Mouse (Mus musculus): ENCODE results near the gene Mau2. TPM values are rescaled to one million over a fixed set of nuclear protein-coding genes. Genes with fewer than 3 reads are reported as not detected.

Mau2 gene
- polyA plus RNA-seq, 1 experiment from 2014 or later, result 65.6 TPM

DNA sequence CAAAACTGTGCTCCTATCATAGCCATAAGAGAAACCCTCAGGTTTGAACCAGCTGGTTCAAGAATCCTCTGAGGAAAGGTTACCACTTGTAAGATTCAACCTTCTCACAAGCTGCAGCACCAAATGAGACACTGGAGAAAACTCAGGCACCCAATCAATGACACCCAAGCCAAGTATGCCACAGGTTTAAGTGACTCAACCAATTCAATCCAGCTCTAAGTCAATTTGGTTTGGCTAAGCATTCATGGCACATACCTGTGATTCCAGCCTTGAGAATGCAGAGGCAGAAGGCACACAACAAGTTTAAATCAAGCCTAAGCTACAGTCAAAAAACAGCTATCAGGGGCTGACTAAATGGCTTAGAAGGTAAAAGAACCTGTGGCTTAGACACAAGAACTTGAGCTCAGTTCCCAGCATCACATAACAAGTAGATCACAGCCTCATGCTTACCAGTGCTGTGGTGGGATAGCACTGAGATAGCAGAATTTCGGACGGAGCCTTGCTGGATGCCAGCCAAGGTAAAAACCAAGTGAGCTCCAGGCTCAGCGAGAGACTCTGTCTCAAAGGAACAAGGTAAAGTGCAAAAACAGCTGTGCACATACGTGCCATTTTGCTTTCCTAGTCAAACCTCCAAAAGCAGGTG lies 75.1 kb downstream of the Mau2 start:
- no peaks in the 10 kb centered on the region for H3K9me3 ChIP-seq (replicated peaks)
- no peaks in the 10 kb centered on the region for H3K36me3 ChIP-seq
- no peak overlapping the region for H3K4me2 ChIP-seq
- no peaks in the 10 kb centered on the region for H3K27me3 ChIP-seq (replicated peaks)
- H3K27ac ChIP-seq (replicated peaks), result no peak overlapping the region
- H3K9ac ChIP-seq (replicated peaks), result no peak overlapping the region
- peaks cover 15% of the 10 kb centered on the region for H3K4me1 ChIP-seq
- 79% methylated on average over 4 of the region's 4 CpGs for WGBS
- no peak for ATAC-seq (ENCODE audit: low FRiP score)
- H3K4me3 ChIP-seq (replicated peaks), result no peak overlapping the region

Other genes starting within 250 kb of the Mau2 start
- 30.6 and 31.5 TPM in 2 replicates for gene Gmip, start 234.1 kb downstream of the Mau2 start, polyA plus RNA-seq (2015; fragmentation: Nextera tagmentation; extraction: Ambion mirVana)
- gene Lpar2, start 220.3 kb downstream of the Mau2 start, polyA plus RNA-seq (2015; fragmentation: Nextera tagmentation; extraction: Ambion mirVana), result 0.63 TPM in 2 replicates
- 52.6 and 61.2 TPM in 2 replicates for gene Pbx4, start 210.2 kb downstream of the Mau2 start, polyA plus RNA-seq (2015; fragmentation: Nextera tagmentation; extraction: Ambion mirVana)
- gene Cilp2, start 155.0 kb downstream of the Mau2 start, polyA plus RNA-seq (2015; fragmentation: Nextera tagmentation; extraction: Ambion mirVana), result 5.3 and 6.0 TPM in 2 replicates
- 4.3 TPM in 2 replicates for gene Tssk6, start 140.6 kb downstream of the Mau2 start, polyA plus RNA-seq (2015; fragmentation: Nextera tagmentation; extraction: Ambion mirVana)
- 190 and 209 TPM in 2 replicates for gene Ndufa13, start 140.2 kb downstream of the Mau2 start, polyA plus RNA-seq (2015; fragmentation: Nextera tagmentation; extraction: Ambion mirVana)
- gene Yjefn3, start 140.0 kb downstream of the Mau2 start, polyA plus RNA-seq (2015; fragmentation: Nextera tagmentation; extraction: Ambion mirVana), result 11.8 and 15.6 TPM in 2 replicates
- 24.8 and 24.9 TPM in 2 replicates for gene Gatad2a, start 46.4 kb downstream of the Mau2 start, polyA plus RNA-seq (2015; fragmentation: Nextera tagmentation; extraction: Ambion mirVana)
- gene Sugp1, start 79 bp upstream of the Mau2 start, polyA plus RNA-seq (2015; fragmentation: Nextera tagmentation; extraction: Ambion mirVana), result 57.2 and 57.5 TPM in 2 replicates
- 1.4 and 2.0 TPM in 2 replicates for gene Tm6sf2, start 30.2 kb upstream of the Mau2 start, polyA plus RNA-seq (2015; fragmentation: Nextera tagmentation; extraction: Ambion mirVana)
- gene Hapln4, start 40.7 kb upstream of the Mau2 start, polyA plus RNA-seq (2015; fragmentation: Nextera tagmentation; extraction: Ambion mirVana), result 1.5 and 1.6 TPM in 2 replicates
- 160 and 169 TPM in 2 replicates for gene Ncan, start 78.1 kb upstream of the Mau2 start, polyA plus RNA-seq (2015; fragmentation: Nextera tagmentation; extraction: Ambion mirVana)
- 47.2 and 49.0 TPM in 2 replicates for gene Nr2c2ap, start 88.6 kb upstream of the Mau2 start, polyA plus RNA-seq (2015; fragmentation: Nextera tagmentation; extraction: Ambion mirVana)
- gene Rfxank, start 96.4 kb upstream of the Mau2 start, polyA plus RNA-seq (2015; fragmentation: Nextera tagmentation; extraction: Ambion mirVana), result 12.3 and 14.6 TPM in 2 replicates
- 60.8 and 62.6 TPM in 2 replicates for gene Borcs8, start 96.8 kb upstream of the Mau2 start, polyA plus RNA-seq (2015; fragmentation: Nextera tagmentation; extraction: Ambion mirVana)
- gene Mef2b, start 97.0 kb upstream of the Mau2 start, polyA plus RNA-seq (2015; fragmentation: Nextera tagmentation; extraction: Ambion mirVana), result 1.4 and 1.5 TPM in 2 replicates
- 51.1 and 54.0 TPM in 2 replicates for gene Tmem161a, start 129.6 kb upstream of the Mau2 start, polyA plus RNA-seq (2015; fragmentation: Nextera tagmentation; extraction: Ambion mirVana)
- gene Slc25a42, start 169.6 kb upstream of the Mau2 start, polyA plus RNA-seq (2015; fragmentation: Nextera tagmentation; extraction: Ambion mirVana), result 9.3 and 10.9 TPM in 2 replicates
- 77.3 and 80.5 TPM in 2 replicates for gene Sugp2, start 191.5 kb upstream of the Mau2 start, polyA plus RNA-seq (2015; fragmentation: Nextera tagmentation; extraction: Ambion mirVana)
- 106 and 112 TPM in 2 replicates for gene Armc6, start 191.7 kb upstream of the Mau2 start, polyA plus RNA-seq (2015; fragmentation: Nextera tagmentation; extraction: Ambion mirVana)
- gene Homer3, start 240.1 kb upstream of the Mau2 start, polyA plus RNA-seq (2015; fragmentation: Nextera tagmentation; extraction: Ambion mirVana), result 22.7 and 30.1 TPM in 2 replicates

All from neural tube, embryonic 15.5 days (tissue).